12 mouse cellular contexts compared by ENCODE assay signal in genomic region chr14:77508036-77508435, GRCm38 (mm10).
A peak's percentile ranks its signal among the peaks of the same experiment; 100 is the strongest.
DNase-seq lines count a peak whose midpoint lies in the region; ATAC-seq lines count a peak whose summit lies in the region.
"Had no signal": no experiment of that assay in that cellular context is flagged by ENCODE, and none has a peak within 500 bp of the region (broad histone marks: within the 10 kb centered on the region; RNA-seq: fewer than 3 reads in every experiment).

No protein-coding gene starts in this region.

- intact Hi-C loops in heart, postnatal 25 days (cut with DNase I): no loop called here
- intact Hi-C loops in gastrocnemius, postnatal 36 days (cut with DNase I): no loop called here

- DNase-seq in heart, adult 18-20 months: peak; percentile 50 to 53
- no peak for DNase-seq in heart, postnatal 25 days (ENCODE audit: low spot score)
- DNase-seq in brain, adult 2 months (ENCODE audit: low read depth, low spot score): peak; percentile 62
- peak; percentile 71 for DNase-seq in cerebellum, adult 9-11 months
- peak; percentile 14 to 42 for DNase-seq in gastrocnemius, postnatal 36 days
- no peak for DNase-seq in kidney, adult 18-20 months
- DNase-seq: kidney, postnatal 14 days; liver, postnatal 0 days; thymus, postnatal 14 days had no signal

- no peak for ATAC-seq in erythroid progenitor cell, adult 5-6 weeks (replicated peaks; ENCODE audit: low FRiP score, poor library complexity, severe bottlenecking)
- no peak for ATAC-seq in activated CD4-positive, CD25-positive, alpha-beta regulatory T cell, adult 4 months
- ATAC-seq: intestine, embryonic 16.5 days; liver, postnatal 0 days had no signal

Comparison
In these comparisons a context has a peak if more than half of its experiments do, and no peak if none do; other contexts are left out.
1. DNase-seq: peak in heart, adult 18-20 months (2 of 2), brain, adult 2 months (single experiment), cerebellum, adult 9-11 months (single experiment) and gastrocnemius, postnatal 36 days (2 of 2); none in heart, postnatal 25 days (single experiment) and kidney, adult 18-20 months (single experiment).